Mouse (Mus musculus) layer of hippocampus, postnatal 36 days (tissue): Measurements from ENCODE around the gene Nup88. TPM values are rescaled to one million over a fixed set of nuclear protein-coding genes. Genes with fewer than 3 reads are reported as not detected.
A peak's percentile ranks its signal among the peaks of the same experiment; 100 is the strongest.
"Not testable (repeated sequence)": the region's sequence is repeated elsewhere in the genome, so short reads cannot be mapped to it uniquely, and the experiment has no call there.

Source experiments
- DNase-seq, 2 experiments: peaks; one replicate each; pipeline ENCODE4 v3.0.0; 2022
- total RNA-seq, 2 experiments: library from RNA; stranded (reverse); gene quantifications; 2 replicates each; pipeline ENCODE4 v1.2.3; 2021

Gene Nup88
- total RNA-seq, 2 experiments from 2014 or later, result 53.2 to 59.1 TPM

DNA sequence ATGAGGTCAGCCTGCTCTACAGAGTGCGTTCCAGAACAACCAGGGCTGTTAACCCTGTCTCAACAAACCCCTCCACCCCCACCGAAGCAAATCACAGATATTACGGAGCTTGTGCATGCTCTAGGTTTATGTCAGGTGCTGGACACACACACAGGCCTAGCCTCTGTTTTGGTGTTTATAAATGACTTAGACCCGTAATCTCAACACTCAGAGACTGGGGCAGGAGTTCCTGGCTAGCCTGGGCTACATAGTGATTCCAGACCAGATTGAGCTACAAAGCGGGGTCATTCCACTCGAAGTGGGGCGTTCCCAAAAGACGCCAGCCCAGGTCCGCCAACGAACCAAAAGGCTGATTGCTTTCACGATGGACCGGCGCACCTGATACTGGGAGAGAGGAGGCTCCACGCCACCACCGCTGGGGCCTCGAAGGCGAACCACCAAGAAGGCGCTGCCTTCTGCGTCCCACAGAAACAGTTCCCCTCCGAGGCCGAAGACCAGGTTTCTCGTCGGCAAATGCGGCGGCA is 440 bp downstream of the Nup88 start:
- no peak for DNase-seq

DNA sequence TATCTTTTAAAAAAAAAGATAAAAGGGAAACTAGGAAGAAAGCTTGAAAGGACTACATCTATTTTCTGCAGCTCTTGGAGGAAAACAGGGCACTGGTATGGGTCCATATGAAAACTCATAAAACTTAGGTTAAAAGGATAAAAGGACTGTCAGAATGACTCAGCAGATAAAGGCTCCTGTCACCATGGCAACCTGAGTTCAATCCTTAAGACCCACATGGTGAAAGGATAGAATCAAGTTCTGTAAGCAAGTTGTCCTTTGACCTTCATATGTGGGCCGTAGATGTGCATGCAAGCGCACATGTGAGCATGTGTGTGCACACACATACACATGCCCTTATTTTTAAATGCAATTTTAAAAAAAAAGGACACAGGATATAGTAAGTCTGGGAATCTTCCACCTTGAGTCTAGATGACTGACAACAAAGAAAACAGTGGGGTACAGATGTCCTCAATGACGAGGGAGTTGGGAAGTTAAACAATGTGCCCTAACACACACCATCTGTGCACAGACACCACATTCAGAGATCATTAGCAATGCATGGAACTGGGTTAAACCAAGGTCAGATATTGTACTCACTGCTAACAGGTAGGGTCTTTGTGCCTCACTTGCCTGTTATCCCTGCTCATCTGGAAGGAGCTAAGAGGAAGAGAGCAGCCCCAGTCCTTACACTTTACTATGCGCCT is 5.4 kb downstream of the Nup88 start:
- no peak for DNase-seq

DNA sequence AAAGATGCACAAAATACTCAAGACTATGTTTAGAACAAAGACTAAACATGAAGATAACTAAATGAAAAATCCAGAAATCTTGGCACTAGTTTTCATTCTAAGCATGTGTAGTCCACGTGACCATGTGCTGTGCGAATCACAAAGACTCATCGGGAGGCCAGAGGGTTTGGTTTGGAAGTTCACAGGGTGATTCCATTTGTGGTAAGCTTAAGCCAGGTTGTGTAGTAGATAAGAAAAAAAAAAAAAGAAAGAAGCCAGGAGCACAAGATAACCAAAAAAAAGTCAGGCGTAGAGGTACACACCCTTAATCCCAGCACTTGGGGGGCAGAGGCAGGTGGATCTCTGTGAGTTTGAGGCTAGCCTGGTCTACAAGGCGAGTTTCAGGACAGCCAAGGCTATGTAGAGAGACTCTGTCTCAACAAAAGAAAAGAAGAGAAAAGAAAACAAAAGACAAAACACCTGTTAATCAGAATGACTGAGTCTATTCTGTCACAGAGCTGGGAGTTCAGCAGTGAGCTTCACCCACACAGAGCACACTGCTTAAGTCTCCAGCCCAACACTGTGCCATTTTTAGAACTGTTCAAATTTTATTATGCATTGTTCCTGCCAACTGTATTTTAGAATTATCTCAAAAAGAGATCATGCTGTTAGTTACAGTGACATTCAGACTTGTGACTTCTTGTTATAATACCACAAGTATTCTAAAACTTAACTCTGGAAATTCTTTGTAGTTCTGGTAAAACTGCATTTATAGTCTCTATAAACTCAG is 8.8 kb downstream of the Nup88 start:
- no peak for DNase-seq

DNA sequence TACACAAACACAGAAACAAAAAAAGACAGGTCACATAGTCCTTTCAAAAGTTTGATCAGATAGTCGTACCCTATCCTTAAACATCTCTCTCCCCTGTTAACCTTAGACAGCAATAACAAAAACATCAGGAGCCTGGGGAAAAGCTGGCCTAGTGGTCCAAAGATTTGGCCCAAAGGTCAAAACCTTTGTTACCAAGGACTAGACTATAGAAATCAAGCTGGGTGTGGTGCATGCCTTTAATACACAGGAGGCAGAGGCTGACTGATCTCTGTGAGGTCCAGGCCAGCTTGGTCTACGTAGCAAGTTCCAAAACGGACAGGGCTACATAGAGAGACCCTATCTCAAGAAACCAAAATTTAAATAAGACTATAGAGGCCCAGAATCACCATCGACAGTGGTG is 15.1 kb downstream of the Nup88 start:
- no peak for DNase-seq

DNA sequence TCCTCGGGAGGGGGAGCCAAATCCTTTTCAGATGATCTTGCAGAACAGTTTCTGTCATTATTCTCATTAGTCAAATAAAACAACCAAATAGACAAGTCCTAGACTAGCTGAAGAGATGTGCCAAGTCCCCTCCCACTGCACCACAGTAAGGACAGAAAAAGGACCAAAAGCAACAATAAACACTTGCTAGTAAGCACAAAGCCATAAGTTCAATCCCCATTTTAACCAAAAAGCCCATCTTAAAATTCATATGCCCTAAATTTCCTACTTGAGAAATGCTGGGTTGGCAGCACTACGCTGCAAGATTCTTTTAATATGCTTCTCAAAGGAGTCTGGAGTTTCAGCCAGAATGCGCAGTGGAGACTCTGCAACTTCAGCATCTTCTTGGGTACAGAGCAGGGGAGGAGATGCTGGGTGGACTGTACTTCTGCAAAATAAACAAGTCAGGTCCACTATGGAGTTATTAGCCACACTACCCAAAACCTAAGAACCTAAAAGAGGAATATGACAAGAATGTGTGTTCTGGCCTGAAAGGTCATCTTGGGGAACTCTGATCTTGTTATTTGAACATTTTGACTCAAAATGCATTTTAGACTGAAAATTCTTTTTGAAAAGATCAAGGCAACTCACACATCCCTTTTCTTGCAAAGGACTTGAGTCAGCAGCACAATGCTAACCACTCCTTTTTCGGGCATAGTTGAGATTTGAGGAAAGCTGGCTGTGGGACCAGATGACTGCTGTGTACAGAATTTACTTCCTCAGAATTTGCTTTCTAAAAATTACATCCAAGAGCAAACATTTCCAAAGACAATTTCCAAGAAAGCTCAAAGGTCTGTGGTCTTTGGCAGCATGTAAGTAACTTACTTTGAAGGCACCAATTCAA is 24.6 kb downstream of the Nup88 start:
- DNase-seq, result no peak

DNA sequence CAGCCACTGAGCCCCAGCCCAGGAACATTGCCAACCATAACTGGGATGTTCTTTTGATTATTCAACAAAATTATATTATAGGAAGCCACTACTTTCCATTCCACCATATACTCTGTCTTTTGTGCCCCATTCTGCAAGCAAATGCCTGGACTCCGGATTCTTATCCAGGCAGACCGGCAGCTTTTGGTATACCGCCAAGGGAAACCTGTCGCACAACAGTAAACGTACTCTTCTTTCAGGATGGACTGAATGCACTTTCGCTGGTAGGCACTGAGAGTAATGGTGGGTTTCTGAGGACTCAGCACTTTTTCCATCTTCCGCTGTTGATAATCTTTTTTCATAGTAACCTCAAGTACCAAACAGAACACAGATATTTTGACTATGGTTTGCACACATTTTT is 26.1 kb downstream of the Nup88 start:
- no peak for DNase-seq

DNA sequence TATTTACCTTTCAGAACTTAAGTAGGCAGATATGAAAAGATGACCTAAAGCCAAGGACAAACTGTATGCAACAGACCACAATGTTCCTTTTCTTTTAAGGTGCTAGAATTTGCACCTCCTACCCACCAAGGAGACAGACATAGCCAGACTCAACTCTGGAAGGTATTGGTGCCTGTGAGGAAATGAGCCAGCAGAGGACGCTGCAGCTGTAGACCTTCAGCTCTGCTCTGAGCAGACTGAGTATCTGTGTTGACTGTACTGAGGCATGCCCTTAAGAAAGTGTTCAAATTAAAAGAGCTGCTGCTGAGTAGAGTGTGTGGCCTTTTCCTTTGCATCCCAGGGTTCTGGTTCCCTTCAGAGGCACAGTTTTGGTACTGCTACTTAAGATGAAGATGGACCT is 27.2 kb downstream of the Nup88 start:
- no peak for DNase-seq

DNA sequence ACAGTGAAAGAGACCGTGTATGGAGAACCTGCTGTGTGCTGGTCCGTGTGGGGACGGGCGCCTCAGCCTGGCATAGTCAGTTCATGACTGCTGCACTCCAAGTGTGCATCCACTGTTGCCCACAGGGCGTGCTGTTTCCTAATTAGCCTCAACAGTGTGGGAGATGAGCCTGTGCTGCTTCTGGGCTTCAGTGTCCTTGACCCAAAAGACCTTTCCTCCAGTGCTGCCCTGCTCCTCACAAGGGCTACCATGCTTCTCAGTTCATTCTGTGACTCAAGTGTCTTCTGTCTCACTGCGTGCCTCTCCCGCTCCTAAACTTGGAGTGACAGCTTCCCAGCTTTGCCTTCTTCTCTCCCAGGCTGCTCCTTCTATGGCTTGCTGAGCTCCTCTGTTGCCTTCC is 34.5 kb downstream of the Nup88 start:
- no peak for DNase-seq

DNA sequence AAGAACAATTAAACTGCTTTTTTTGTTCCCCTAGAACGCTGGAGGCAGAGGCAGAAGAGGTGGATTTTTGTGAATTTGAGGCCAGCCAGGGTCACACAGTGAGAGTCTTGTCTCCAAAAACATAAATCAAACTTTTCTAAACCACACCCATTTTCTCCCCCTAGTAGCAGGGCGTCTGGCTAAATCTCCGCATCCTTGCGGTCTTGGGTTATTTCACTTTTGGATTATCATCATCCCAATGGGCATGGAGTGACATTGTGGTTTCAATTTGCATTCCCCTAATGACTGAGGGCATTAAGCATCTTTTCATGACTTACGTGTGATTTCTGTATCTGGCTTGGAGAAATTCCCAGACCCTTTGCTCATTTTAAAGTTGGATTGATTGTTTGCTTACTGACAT is 38.3 kb downstream of the Nup88 start:
- no peak for DNase-seq

DNA sequence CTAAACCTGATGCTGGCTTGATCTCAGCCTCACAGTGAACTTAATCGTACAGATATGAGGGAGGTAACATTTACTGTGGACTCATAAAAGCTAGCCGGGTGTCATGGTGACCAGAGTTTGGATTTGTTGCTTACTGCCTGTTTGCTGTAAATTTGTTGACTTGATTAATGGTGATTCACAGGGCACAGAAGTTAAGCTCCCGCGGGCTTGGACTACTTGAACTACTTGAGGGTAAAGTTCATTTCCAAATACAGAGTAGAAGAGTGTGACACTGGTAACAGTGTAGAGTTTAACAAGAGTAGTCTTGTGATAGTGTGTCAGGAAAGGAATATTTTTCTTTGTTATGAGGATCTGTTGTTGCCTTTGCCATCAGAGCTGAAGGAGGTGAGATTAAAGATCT is 50.2 kb downstream of the Nup88 start:
- DNase-seq, result no peak

DNA sequence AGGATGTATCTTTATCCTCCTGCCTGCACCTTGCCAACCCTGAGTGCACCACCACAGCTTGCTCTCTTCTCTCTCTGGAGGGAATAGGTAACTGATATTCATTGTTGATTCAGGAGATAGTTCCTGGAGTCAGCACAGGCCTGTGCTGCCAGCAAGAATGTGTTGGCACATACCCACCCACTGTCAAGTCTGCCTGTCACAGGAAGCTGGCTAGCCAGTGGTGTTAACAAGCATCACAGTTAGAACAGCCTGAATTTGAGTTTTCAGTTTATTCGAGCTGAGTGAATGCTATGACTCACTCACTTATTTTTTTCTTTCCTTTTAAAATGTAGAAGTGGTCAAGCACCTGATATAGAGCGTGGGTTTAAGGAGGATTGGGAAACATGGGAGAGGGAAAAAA is 51.9 kb downstream of the Nup88 start:
- DNase-seq, result peak; percentile 26 to 33

DNA sequence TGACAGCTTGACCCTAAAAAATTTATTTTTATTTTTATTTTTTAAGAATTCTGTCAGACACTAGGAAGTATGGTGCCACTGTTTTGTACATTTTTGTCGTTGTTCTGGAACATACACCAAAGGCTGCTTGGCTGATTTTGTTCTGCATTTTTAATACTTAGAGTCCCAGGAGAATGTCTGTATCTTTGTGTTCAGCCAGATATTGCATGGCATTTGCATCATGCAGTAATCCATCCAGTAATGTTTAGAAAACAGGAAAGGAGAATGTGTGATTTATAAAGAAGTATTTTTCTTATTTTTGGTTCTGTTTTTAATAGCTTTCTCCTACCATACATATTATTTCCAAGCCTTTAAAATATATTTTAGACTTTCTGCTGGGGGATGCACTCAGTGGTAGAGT is 57.9 kb downstream of the Nup88 start:
- DNase-seq, result no peak

DNA sequence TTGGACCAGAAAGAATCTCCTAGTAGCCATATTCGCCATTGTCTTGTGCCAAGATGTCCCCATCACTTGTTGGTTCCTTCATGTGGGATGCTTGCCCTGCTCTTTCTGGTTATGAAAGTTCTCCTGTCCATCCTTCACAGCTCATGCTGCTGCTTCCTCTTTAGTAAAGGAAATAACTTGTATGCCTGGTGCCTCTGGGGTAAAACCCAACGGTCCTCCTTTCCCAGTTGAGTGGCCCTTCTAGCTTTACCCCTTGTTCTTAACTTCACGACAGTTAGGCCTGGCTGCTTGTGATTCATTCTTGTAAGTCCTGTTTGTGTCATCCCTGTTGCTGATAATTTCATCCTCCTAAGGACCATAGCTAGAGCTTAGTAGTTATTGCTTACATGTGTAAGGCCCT is 58.5 kb downstream of the Nup88 start:
- no peak for DNase-seq

DNA sequence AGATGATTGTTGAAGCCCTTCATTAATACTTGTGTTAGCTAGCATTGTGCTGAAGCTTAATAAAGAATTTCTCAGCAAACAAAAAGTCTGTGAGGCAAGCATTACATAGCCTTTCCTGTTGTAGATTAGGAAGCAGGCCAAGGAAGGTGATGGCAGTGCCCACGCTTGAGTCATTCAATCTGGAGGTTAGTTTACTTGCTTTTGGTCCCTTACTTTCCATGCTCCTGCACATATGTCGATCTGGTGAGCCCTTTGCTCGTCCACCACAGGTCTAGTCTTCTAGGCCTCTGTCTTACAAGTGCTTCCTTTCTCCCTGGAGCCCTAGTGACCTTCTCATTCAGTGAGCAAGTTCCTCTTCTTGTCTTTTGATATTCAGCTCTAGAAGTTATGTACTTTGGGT is 63.1 kb downstream of the Nup88 start:
- no peak for DNase-seq

DNA sequence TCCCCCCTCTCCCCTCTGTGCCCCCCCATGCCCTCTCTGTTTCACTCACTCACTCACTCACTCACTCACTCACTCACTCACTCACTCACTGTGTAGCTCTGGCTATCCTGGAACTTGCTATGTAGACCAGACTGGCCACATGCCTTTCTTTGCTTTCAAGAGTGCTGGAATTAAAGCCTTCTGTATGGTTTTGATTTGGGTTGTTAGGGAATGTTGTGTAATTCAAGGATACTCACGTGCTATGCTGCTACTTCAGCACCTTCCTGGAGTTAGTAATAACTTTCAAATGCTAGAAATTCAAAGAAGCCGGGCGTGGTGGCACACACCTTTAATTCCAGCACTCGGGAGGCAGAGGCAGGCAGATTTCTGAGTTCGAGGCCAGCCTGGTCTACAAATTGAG is 71.6 kb downstream of the Nup88 start:
- not testable (repeated sequence) for DNase-seq

DNA sequence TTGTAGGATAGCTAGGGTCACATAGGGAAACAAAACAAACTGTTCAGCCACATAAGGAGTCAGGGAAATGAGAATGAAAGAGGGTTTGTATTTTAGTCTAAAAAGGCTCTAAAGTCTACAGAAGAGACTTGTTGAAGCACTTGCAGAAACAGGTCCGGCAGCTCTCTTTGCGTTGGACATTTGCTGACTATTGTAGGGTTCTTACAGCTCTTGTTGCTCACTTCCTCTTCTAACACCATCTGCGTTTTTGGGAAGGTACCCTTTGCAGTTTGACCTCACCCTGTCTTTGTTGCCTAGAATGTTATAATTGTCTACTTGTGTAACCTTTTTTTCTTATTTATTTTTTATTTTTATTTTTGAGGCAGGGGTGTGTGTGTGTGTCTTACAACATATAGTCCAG is 72.1 kb downstream of the Nup88 start:
- DNase-seq, result no peak

Other genes starting within 250 kb of the Nup88 start
- gene Zfp3, start 205.8 kb downstream of the Nup88 start, total RNA-seq, result 10 to 100 TPM; 21.9 to 23.2 TPM
- gene Scimp, start 157.4 kb downstream of the Nup88 start, total RNA-seq, result not detected
- gene Rabep1, start 125.2 kb downstream of the Nup88 start, total RNA-seq, result 100 to 1,000 TPM; 126 to 128 TPM
- 10 to 100 TPM; 39.6 to 41.3 TPM for gene Rpain, start 240 bp upstream of the Nup88 start, total RNA-seq
- gene C1qbp, start 13.1 kb upstream of the Nup88 start, total RNA-seq, result 100 to 1,000 TPM in 1 of 2 experiments, 10 to 100 TPM in 1; 99.2 to 101 TPM
- 10 to 100 TPM; 59.0 to 70.6 TPM for gene Dhx33, start 34.5 kb upstream of the Nup88 start, total RNA-seq
- gene Mis12, start 49.6 kb upstream of the Nup88 start, total RNA-seq, result 10 to 100 TPM; 16.6 to 18.1 TPM
- 10 to 100 TPM; 29.9 to 30.9 TPM for gene Derl2, start 49.9 kb upstream of the Nup88 start, total RNA-seq
- gene 6330403K07Rik, start 63.5 kb upstream of the Nup88 start, total RNA-seq, result 100 to 1,000 TPM; 196 to 210 TPM
- gene Nlrp1a, start 174.7 kb upstream of the Nup88 start, total RNA-seq, result 1 to 10 TPM in 1 of 2 experiments, under 1 TPM in 1; 0.68 to 1.0 TPM